Mouse (Mus musculus) splenic B cell, adult 2 months (primary cell): ENCODE measurements at regions not wholly inside any gene's neighbourhood (a gene's known extent, or its start where the extent isn't known, plus 50 kb on each side); places are given as distances from the start of the nearest gene placed in this dataset.
A peak's percentile ranks its signal among the peaks of the same experiment; 100 is the strongest.

Experiments
- DNase-seq: peaks from one replicate; pipeline ENCODE4 v3.0.0-alpha.2; 2011; ENCODE audit warnings: low read depth, low spot score
- H3K27me3 ChIP-seq: 2 replicates; pipeline ENCODE4 v1.6.1; 2012; ENCODE audit warnings: mild to moderate bottlenecking, low read length, moderate library complexity, mixed read lengths; ENCODE audit not compliant: control insufficient read depth, poor library complexity, insufficient read depth, severe bottlenecking
- H3K36me3 ChIP-seq: 2 replicates; pipeline ENCODE4 v1.6.1; 2012; ENCODE audit warnings: mild to moderate bottlenecking, low read length, moderate library complexity, mixed read lengths; ENCODE audit not compliant: control insufficient read depth, poor library complexity, insufficient read depth, severe bottlenecking

DNA sequence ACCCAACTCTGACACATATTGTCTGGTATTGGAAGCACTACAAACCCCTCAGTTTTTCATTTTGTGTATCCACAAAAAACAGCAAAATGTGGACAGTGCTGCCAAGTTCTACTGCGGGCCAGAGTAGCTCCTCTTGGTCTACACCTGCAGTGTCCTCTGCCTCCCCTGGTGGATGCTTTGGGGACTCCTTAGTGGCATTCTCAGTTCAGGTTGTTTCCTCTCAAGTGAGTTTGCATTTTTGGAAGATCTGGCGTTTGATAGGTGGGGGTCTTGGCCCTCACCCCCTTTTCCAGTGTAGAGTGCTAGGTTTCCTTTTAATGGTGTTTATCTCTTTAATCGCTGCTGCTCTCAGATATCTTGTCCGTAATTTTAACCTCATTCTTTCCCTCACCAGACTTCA lies 137.1 kb downstream of the 4933412E24Rik start:
- Histone ChIP-seq H3K27me3 (no peaks in the 10 kb centered on the region; the same call in 1 of the 2 replicates), H3K36me3 (no peaks in the 10 kb centered on the region)
- DNase-seq = no peak

DNA sequence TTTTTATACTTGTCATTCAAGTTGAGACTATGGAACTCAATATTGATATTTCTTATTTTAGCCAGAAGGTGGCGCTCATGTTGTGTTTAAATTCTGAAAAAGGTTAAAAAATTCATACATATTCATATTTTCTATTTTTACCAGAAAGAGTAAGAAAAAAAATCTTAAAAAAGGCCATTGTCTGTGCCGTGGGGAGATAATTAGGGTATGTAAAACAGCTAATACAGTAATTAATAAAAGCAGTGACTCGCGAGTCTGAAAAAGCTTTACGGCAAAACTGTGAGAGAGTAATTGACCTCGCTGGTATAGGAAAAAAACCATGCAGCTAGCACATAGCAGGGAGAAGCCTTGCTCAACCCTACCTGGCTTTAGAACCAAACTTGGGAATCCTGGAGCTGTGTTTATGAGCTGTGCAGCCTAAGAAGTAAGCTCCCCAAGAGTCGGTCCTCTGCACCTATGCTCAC lies 140.1 kb downstream of the 4933412E24Rik start:
- DNase-seq = peak; percentile 32
- H3K36me3 ChIP-seq = no peaks in the 10 kb centered on the region
- H3K27me3 ChIP-seq = no peaks in the 10 kb centered on the region; the same call in 1 of the 2 replicates

DNA sequence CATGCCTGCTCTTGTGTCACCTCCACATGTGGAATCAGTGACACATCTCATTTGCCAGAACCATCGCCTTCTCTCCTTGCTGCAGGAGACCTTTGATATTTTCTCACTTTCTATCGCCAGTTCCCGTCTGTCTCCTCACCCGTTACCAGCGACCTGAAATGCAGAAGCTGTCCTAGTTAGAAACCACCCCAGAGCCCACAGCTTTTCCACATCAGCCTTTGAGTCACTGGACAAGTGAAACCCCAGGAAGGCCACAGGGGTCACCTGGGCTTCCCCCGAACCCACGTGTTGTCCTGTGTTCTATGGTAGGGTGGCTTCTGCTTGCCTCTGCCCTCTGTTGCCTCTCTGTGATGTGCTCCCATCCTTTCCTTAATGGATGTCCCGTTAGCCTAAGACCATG lies 149.7 kb downstream of the 4933412E24Rik start:
- Histone ChIP-seq H3K36me3 (no peaks in the 10 kb centered on the region), H3K27me3 (no peaks in the 10 kb centered on the region)
- DNase-seq = no peak

DNA sequence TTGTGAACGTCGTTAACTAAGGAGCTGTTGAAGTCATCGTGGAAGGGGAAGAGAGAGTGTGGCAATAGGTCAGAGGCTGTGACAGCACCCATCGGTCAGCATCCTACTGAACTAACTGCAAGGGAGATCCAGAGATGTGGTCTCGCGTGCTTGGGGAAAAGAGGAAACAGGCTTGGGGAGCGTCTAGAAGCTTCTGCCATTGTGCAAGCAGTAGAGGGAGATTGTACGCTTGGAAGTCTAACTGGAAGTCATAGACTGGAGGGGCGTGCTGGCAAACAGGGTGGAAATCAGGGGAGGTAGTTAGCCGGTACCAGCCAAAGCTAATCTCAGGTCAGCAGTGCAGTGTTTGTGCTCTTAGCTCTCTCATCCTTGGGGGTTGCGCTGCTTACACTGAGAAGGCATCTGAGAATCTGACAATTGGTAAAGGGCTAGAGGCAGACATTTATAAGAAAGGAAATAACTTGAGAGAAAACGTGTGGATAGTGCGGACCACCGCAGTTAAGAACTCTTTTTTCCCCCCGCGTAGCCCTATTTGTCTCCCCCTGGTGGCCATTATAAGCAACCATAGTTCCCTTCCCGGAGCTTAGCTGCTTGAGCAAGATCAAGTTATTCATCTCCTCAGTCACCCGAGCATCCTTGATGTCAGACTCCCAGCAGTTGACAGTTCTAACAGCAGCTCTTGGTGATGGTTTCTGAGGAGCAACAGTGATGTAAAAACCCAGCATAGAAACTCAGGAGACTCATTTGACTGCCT lies 151.5 kb downstream of the 4933412E24Rik start:
- no peaks in the 10 kb centered on the region for H3K36me3 ChIP-seq
- DNase-seq = peak; percentile 64
- H3K27me3 ChIP-seq = no peaks in the 10 kb centered on the region

DNA sequence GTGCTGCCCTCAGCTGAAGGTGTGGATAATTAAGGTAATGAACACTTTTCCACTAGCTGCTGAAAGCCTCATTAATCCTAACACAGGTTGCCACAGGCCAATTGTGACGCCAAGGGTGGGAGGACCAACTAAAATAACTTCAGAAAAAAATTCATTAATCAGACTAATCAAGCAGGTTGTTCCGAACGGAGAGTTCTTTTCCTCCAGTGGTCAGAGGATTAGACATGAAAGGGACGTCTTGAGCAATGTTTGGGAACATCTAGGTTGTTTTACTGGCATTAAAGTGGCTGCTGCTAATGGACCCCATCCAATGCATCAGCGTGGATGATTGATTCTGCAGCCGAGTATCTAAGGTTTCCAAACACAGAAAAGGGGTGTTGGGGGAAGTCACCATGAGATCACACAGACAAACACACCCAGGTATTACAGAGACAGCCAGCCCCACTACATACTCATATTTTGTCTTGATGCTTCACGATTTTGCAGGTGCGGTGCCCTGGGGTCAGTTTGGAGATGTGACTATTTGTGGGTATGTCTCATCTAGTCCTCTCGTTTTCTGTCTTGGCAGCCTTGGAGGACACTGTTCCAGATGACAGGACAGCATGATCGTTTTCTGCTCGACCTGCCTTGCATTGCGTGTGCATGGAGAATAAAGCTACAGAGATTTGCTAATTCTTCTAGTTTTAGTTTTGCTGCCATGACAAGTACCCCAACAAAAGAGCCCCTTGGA lies 164.0 kb downstream of the 4933412E24Rik start:
- DNase-seq = no peak
- H3K36me3 ChIP-seq = no peaks in the 10 kb centered on the region

DNA sequence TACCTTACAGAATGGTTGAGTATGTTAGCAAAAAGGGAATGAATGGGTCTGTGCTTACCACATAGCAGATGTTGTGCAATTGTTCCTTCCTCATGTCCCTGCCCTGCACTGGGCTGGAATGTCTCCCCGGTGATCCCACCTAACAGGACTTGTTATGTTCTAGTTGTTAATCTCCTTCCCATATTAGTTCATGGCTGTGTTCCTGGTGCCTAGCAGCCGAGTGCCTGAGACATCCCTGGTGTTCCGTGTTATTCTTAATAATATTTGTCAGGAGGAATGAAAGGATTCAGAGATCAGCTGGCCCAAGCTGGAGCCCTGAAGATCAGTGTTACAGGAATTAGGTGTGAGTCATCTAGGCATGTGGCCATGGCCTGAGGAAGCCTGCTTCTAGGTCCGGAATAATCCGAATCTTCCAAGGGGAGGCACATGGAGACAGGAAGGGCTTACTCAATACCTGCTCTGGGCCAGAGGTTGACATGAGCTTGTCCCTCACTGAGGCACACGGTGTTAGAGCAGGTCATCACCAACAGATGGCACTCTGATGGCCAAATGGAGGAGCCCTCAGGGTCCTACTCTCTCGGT lies 171.2 kb downstream of the 4933412E24Rik start:
- Histone ChIP-seq H3K36me3 (no peaks in the 10 kb centered on the region), H3K27me3 (no peaks in the 10 kb centered on the region)
- no peak for DNase-seq

More for the DNA sequence above, 164.0 kb downstream of the 4933412E24Rik start:
- no peaks in the 10 kb centered on the region for H3K27me3 ChIP-seq

DNA sequence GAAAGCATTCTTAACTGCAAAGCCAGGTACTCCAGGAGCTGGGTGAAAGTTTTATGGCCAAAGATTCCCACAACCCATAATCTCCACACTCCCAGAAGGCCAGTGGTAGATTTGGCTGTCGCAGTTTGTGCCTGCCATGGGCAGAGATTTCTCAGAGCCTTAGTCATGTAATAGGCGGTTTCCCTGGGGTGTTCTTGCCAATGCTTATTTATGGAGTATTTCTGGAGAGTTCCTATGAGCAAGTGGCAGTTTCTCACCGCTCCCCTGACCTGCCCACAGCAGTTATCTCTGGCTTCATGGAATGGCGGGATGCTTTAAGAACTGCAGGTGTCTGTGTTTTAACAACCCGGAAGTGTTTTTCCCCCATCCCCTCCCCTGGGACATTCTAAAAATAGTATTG lies 179.8 kb downstream of the 4933412E24Rik start:
- peak; percentile 19 for DNase-seq
- no peaks in the 10 kb centered on the region for H3K36me3 ChIP-seq
- H3K27me3 ChIP-seq = no peaks in the 10 kb centered on the region

DNA sequence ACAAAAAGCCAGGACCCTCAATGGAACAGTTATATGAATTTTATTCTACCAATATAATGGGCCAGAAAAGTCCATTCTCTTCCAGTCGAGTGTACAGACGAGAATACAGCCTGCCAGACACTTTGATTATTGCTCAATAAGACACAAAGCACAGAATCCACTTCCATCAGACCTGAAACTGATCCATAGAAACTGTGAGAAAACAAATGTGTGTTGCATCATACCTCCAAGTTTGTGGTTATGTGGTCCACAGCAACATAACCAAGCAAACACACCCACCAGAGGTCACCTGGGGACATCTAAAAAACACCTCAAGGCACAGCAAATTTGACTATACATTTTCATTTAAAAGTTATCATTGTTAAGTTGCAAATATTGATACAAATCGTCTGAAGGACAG lies 183.2 kb downstream of the 4933412E24Rik start:
- H3K27me3 ChIP-seq = no peaks in the 10 kb centered on the region
- H3K36me3 ChIP-seq = no peaks in the 10 kb centered on the region
- DNase-seq = no peak

DNA sequence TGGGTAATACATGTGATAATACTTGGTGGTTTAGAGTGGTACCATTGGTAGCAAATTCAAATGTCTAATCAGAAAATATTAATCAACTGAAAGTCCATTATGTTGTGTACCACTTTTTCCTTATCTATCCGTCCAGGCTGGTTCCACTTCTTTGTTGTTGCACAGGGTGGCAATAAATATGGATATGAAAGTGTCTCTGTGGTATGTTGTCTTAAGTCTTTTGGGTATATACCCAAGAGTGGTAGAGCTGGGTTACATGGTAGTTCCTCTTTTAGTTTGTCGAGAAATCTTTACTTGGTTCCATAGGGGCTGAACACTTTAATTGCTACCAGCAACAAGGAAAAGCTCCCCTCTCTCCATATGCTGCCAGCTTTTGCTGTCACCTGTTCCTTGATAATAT lies 184.9 kb downstream of the 4933412E24Rik start:
- no peaks in the 10 kb centered on the region for H3K36me3 ChIP-seq
- peak; percentile 42 for DNase-seq
- no peaks in the 10 kb centered on the region for H3K27me3 ChIP-seq

DNA sequence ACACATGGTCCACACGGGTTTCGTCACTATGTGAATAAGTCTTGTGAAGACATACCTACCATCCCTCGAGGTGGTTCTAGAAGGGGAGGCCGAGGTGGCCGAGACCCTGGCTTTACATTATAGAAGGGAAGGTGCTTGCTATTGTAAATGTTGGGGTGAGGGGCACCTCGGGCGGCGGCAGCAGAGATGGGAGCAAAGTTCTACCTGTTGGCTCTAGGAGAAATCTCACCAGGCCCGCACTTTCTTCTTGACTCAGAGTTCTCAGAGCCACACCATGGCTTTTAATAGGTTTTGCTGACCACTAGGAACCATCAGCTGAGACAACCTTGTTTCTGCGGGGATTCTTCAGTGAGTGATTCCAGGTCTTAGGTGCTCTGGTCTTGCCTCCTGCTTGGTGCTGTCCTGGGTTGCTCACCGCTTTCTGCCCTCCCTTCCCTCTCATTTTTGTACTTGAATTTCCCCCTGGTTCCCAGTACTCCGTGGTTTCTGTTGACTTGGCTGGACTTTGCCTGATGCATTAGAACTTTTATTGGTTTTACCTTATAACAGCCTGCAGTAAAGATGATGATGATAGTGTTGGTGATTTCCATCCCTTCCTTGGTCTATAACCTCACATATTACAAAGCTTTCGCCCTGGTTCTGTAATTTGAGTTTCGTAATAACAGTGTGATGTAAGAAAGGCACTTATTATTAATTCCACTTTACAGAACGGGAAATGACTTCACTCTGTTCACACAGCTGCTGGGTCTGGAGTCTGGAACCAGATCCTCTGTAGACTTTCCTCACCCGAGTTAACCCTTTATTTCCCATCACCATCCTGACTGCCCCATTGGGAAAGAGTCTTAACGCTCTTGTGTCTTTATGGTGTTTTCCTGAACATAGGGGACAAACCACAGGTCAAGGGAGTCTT lies 185.6 kb downstream of the 4933412E24Rik start:
- Histone ChIP-seq H3K27me3 (no peaks in the 10 kb centered on the region), H3K36me3 (no peaks in the 10 kb centered on the region)
- DNase-seq = peak; percentile 23

DNA sequence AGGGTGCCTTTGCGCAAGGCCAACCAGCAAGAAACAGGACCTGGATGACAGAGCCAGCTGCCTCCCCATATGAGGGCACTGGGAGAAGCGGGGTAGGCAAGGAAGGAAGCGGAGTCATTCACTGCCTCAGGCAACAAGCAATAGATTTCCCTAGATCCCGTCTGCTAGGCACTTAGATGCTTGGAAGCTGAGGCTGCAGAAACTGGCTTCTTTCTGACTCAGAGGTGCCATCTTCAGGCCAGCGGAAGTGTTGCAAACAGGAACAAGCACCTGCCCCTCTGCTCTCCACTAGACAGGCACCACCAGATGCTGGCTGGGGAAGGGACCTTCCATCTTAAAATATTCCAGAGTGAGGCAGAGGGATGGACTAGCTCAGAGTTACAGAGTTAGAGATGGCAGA lies 188.0 kb downstream of the 4933412E24Rik start:
- Histone ChIP-seq H3K36me3 (no peaks in the 10 kb centered on the region), H3K27me3 (no peaks in the 10 kb centered on the region)
- DNase-seq = peak; percentile 78

DNA sequence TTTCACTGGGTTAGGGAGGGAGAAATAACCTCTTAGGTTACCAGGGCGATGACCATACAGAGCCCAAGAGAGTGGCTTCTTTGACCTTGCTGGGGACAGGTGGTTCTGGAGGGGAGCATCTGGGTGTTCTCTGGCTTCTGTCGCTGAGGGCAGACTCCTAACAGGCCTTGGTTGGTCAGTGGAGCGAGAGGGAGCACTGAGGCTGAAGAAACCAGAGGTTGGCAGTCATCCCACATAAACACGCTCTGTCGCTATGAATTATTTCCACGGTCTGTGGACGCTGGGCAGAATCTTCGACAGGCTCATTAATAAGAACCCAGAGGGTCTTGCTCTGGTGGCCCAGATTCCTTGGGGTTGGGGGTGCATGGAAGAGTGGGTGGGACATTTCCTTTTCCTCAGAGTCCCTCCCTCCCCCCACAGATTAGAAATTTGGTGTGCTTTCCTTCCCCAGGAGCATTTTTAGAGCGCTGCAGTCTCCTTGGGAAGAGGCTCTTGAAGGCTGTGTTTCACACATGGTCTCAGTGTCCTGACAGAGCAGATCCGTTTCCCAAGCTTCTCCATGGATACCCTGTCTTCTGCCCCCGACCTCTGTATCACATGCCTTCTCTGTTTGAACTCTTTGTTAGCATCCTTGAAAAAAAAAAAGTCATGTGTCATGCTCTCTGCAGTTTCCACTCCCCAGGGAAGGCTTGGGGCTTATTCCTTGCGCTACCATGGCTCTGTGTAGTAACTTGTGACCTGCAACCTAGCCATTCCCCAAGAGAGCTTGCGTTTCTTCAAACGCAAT lies 190.1 kb downstream of the 4933412E24Rik start:
- Histone ChIP-seq H3K27me3 (no peaks in the 10 kb centered on the region), H3K36me3 (no peaks in the 10 kb centered on the region)
- no peak for DNase-seq

DNA sequence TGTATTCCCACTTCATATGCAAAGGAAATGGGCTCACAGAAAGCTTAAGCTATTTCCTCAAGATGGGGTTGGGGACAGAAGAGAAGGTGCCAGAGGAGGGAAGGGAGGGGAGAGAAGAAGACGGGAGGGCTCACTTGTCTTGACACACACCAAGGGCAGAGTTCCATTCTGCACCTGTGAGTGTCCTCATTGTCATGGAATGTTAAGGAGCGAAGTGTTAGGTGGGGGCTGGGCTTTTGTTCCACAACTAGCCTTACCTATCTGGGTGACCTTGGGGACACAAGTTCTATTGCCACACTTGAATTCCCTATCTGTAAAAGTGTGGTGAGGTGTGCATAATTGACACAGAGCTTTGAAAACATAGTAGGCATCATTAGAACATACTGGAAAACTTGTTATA lies 192.5 kb downstream of the 4933412E24Rik start:
- no peak for DNase-seq
- Histone ChIP-seq H3K36me3 (no peaks in the 10 kb centered on the region), H3K27me3 (no peaks in the 10 kb centered on the region)
